Mouse (Mus musculus) retina, postnatal 7 days (tissue): ENCODE results near the gene Xrcc1.
"Not testable (repeated sequence)": the region's sequence is repeated elsewhere in the genome, so short reads cannot be mapped to it uniquely, and the experiment has no call there.

Source experiments
- DNase-seq: peaks from one replicate; pipeline ENCODE4 v3.0.0-alpha.2; 2012; ENCODE audit warnings: low read depth, low spot score

Gene Xrcc1

DNA sequence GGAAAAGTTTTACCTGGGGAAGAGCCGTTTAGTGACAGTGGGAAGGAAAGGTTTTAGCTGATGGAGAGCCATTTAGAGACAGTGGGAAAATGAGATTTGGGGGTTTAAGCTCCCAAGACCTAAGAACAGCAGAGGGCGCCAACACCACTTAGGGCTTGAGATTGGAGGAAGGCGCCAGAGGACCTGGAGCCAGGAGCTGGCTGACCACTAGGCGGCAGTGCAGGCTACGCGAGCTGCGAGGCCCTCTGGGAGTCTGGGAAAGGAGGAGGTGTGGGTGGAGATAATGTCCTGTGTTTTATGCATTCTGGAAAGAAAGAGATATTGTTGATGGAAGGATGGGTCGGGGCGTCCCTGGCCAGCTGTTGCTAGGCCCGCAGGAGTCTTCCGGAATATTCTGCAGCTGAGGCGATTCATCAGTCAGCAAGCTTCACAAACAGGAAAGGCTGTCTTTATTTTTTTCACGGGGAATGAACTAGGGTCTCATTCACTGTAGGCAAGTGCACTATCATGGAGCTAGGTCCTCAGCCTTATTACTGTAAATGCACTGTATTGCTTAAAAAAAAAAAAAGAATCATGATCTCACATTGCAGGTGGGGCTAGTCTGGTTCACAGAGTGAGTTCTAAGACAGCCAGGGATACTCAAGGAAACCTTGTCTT lies 55.0 kb downstream of the Xrcc1 start:
- peak; percentile 93 for DNase-seq

DNA sequence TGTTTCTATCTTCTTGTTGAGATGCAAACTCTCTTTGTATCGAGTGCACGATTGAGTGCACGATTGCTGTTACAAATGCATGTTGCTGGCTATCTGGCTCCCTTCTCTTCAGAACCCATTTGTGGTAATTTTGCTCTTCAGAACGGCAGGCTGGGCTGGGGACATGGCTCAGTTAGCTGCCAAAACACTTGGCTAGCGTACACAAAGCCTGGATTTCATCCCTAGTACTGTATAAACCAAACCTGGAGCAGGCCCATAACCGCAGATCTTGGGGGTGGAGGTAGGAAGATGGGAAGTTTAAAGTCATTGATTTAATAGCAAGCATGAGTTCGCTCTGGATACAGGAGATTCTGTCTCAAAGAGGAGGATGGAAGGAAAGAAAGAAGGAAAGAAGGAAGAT lies 59.5 kb downstream of the Xrcc1 start:
- DNase-seq, result no peak

DNA sequence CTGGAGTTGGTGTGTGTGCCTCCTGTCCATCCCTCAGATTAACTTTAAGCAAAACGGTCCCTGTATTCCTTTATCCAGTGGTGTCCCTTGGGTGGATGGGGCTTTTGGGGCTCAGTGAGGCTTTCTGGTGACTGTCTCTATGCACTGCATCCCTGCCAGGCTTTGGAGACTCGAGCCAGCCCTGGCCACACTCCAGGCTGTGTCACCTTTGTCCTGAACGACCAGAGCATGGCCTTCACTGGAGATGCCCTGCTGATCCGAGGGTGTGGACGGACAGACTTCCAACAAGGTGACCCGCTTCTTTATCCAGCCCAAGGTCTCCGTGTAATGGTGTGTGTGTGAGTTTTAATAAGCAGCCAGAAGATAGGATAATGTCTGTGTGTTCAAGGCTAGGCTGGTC lies 60.0 kb downstream of the Xrcc1 start:
- no peak for DNase-seq

DNA sequence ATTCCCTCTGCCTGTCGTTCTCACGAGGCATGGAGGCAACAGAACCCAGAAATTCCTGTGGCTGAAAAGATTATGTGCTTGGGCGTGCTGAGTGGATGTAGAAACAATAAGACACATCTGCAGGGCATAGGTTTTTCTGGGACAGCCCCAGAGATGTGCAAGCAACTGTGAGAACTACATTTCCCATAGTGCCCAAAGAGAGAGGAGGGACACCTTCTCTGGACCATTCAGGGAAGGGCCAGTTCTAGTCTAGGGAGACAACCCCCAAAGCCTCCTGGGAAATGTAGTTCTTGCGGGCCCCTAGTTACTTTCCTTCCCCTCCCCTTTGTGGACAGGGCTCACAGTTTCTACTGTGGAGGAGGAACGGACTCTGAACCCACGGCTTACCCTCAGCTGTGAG lies 61.9 kb downstream of the Xrcc1 start:
- DNase-seq, result peak; percentile 52

DNA sequence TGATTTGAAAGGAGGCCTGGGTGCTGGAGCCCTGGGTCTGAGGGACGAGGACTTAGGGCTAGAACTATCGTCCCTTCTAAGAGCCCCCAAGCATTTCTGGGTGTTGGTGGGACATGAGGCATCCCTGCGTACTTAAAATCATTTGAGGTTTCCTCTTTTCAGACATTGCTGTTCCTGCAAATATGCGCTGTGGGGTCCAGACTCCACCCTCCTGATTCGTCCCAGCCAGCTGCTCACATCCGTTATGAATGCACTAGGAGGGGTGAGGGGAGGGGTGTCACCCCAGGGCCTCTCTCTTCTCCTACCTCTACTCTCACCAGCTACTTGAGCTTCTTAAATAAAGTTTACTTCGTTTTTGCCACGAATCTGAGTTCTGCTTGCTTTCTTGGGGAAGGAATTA lies 62.5 kb downstream of the Xrcc1 start:
- DNase-seq, result no peak

DNA sequence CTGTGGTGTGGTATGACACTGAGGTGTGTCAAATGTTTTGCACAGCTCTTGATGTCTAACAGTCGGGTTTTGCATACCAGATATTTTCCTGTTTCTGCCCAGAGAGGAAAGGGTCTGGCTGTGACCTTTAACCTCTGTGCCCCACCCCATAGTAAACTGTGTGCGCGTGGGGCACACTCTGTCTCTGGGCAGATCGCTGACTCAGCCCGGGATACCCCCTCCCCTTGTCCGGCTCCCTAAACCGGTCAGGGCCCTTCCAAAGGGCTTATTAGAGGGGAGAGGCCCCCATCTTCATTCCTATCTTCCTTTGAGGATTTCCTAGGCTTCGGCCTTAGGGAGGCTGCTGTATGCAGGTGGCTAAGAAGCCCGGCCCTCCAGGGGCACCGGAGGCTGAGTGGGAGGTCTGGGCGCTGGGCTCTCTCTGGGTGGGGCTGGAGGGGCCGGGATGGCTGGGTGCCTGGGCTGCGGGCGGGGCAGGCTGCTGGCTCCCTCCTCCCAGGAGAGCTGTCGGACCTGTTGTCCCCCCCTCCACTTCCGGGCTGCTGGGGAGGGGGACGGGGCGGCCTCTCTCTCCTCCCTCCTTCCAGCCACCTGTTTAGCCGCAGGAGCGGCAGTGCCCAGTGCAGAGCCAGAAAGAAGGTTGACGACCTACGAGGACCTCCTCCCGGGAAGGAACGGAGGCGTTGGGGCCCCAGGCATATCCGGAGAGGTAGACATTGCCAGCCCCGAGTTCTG lies 64.2 kb downstream of the Xrcc1 start, which contains the start of gene Phldb3:
Gene Phldb3 (plus strand): TSS at position 620 of the 735 bp plus-strand sequence.
- no peak for DNase-seq

DNA sequence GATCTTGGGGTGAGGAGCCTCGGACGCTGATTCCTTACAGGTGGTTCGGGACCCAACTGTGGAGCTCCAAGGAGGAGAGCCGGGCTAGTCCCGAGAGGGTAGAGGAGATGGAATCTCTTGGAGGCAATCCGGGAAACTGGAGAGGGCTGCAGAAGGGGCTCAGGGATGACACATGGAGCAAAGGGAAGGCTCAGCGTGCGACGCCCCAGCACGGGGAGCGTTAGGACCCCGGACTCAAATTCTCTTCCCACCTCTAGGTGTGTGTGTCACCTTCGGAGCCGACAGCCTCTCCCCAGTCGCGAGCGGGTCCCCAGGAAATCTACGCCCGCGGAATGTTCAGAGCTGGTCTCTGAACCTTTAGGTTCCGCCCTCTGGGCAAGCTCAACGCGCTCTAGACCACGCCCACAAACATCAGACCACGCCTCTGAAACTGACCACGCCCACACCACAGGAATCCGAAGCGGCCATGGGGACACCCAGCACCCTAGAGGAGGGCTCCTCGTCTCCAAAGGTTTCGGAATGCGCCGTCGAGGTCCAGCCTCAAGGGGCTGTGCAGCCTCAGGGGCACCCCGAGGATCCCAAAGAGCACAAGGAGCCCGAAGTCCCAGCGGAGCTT lies 64.9 kb downstream of the Xrcc1 start:
- DNase-seq, result peak; percentile 75

DNA sequence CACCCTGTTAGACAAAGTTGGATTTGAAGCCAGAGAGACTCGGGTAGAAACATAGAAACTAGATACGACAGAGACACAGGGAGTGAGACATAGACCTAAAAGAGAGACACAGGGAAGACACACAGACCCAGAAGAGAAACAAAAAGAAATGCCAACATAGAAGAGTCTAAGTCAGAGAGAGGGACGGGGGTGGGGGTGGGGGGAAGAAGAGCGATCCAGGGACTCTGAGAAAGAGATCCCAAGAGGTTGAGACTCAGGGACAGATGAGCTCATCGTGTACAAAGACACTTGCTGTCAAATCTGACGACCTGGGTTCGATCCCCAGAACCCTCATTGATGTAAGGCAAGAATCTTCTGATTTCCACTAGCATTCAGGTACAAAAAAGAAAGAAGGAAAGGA lies 65.6 kb downstream of the Xrcc1 start:
- no peak for DNase-seq

DNA sequence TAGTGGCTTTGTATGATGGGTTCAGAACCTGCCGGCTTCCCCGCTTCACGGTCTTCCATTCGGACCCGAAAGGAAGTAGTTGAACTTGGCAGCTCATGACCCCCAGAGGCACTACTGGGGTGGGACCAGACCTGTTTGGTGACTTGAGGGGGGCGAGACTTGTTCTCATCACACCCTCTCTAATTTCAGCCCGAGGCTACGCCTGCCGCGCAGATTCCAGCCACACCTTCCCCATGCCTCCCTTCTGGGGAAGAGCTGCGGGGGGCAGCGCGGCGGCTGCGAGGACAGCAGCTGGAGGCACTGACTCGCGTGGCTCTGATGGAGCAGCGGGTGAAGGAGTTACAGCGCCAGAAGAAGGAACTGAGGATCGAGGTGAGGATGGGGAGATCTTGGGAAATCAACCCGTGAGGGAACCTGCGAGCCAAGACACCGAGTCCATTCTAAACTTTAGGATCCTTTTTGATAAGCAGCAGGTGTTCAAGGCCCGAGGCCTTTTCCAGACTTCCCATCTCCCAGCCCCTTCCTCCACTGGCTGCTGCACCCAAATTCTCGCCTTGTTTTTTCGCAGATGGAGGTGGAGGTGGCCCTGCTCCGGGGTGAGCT lies 66.3 kb downstream of the Xrcc1 start:
- no peak for DNase-seq

DNA sequence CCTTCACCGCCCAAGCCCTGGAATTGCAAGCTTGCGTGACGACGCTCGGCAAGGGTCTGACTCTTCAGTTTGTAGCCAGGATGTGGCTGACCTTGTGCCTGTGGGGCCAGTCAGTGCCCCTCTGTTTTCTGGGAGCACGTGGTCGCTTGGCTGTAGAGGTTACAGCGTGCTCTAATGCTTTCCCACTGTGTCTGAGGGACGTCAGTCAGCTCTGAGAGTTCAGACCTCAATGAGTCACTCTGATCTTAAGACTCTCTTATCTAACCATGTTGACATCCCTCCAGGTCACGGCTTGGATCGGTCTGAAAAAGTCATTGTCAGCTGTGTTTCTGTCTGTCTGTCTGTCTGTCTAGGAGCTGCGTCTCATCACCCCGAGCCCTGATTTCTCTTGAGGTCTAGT lies 68.7 kb downstream of the Xrcc1 start:
- no peak for DNase-seq

DNA sequence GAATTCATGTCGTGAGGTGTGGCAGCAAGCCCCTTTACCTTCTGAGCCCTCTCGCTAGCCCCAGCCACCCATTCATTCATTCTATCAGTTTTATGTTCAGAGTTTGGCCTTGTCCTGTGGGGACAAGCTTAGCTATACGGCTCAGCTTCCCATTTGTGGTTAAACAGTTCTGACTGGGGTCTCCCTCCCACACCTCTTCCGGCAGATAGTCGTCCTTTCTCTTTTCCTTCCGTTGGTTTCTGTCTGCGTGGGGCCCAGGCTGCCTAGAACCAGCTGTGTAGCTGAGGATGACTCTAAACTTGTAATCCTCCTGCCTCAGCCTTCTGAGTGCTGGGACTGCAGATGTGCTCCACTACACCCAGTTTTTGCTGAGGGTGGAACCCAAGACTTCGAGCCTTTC lies 71.7 kb downstream of the Xrcc1 start:
- DNase-seq, result no peak

DNA sequence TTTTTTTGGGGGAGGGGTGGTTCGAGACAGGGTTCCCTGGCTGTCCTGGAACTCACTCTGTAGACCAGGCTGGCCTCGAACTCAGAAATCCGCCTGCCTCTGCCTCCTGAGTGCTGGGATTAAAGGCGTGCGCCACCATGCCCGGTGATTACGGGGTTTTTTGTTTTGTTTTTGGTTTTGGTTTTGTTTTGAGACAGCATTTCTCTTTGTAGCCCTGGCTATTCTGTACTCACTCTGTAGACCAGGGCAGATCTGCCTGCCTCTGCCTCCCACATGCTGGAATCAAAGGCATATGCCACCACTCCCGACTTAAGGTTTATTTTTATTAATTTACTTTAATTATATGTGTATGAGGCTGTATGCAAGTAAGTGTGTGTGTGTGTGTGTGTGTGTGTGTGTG lies 72.3 kb downstream of the Xrcc1 start:
- DNase-seq, result not testable (repeated sequence)

DNA sequence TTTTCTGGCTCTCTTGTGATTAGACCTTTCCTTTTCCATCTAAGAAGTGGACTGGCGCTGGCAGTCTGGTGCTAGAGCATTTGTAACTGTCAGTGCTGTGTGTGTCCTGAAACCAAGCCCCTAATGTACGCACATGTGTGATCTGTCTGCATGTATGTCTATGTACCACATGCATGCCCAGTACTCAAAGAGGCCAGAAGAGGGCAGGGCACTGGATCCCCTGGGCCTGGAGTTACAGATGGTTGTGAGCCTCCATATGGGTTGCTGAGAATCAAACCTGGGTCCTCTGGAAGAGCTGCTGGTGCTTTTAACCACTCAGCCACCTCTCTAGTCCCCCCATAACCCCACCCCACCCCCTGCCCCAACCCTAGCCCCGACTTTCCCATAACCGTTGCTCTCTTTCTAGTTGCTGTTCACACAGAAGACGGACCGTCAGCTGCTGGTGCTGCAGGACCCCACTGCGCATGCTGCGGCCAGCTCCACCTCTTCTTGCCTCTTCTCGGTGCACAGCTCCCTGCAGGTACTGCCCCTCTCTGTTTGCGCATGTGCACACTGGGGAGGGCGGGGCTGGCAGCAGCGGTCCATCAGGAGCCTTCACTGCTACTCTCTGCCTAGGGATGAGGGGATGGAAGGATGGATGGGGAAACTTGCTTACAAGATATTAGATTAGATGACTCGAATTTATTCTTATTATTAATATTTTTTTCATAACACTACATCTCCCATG lies 73.7 kb downstream of the Xrcc1 start:
- DNase-seq, result no peak

DNA sequence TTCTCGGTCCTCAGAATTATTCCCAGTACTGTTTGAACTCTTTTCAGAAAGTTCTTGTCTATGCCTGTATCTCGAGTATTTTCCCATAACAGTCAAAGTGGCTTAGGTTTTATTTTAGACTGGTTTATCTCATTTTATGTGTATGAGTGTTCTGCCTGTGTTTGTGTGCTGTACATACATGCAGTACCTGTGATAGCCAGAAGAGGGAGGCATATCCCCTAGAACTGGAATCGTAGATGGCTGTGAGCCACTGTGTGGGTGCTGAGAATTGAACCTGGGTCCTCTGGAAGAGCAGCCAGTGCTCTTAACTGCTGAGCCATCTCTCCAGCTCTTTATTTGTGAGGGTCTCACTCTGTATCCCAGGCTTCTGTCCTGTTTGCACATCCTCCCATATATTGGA lies 75.1 kb downstream of the Xrcc1 start:
- no peak for DNase-seq

DNA sequence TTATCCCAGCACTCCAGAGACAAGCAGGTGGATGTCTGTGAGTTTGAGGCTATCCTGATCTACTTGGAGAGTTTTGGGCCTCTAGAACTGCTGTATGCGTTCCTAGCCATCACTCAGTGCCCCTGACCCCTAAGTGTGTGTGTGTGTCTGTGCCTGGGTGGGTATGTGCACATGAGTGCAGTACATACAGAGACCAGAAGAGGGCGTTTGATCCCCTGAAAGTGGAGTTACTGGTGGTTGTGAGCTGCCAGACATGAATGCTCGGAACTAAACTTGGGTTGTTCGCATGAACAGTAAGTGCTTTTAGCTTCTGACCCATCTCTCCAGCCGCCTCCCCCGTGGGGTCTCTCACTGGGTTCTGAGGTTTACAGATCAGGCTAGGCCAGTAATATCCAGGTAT lies 76.9 kb downstream of the Xrcc1 start:
- DNase-seq, result no peak
